Mouse (Mus musculus): Measurements from ENCODE around the gene Gm20219.

DNA sequence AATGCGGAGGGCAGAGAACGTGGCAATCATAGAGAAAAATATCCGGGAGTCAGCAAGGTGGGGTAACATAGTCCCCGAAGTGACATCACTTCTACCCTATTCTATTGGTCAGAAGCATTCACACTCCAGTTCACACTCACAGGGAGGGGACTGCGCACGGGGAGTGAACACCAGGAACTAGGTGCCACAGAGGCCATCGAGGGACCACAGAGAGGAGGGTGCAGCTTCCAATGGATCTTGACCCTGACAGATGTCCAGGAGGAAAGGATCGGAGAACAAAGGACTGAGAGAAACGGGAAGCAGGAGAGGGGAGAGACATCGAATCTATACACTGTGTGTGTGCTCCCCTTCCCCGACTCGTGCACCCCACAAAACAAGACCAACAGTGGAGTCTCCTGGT, 39.3 kb downstream of the Gm20219 start:
- TF ChIP-seq USF1 (IDR thresholded peaks at IDR 0.05; ENCODE audit: low read depth): no peak
- no peak for TF ChIP-seq POLR2A (IDR thresholded peaks at IDR 0.05; ENCODE audit: insufficient read length, low read depth)
- TF ChIP-seq E2F4 (IDR thresholded peaks at IDR 0.05; ENCODE audit: insufficient read depth): no peak
- TF ChIP-seq MAX (IDR thresholded peaks at IDR 0.05; ENCODE audit: low read depth): no peak
- no peak for TF ChIP-seq CEBPB (IDR thresholded peaks at IDR 0.05; ENCODE audit: insufficient read depth, poor library complexity, severe bottlenecking)
- TF ChIP-seq SRF (IDR thresholded peaks at IDR 0.05; ENCODE audit: control insufficient read depth, insufficient read length, low read depth): no peak
- no peak for TF ChIP-seq TCF3 (IDR thresholded peaks at IDR 0.05; ENCODE audit: insufficient read length, low read depth)
- TF ChIP-seq POLR2AphosphoS2 (IDR thresholded peaks at IDR 0.05; ENCODE audit: insufficient read length, low read depth): no peak
- no peak for TF ChIP-seq MYOG (IDR thresholded peaks at IDR 0.05; ENCODE audit: control insufficient read depth in 1 of 3, insufficient read depth in 1 of 3, insufficient read length in 2 of 3, low read depth in 2 of 3)
- no peak for TF ChIP-seq TCF12 (IDR thresholded peaks at IDR 0.05; ENCODE audit: insufficient read depth, poor library complexity, severe bottlenecking)
